Mouse (Mus musculus) natural killer cell, adult 2 months (primary cell): ENCODE results near the gene Smim13.
"Not testable (repeated sequence)": the region's sequence is repeated elsewhere in the genome, so short reads cannot be mapped to it uniquely, and the experiment has no call there.

Experiments
- DNase-seq, 2 experiments: peaks; one replicate each; pipeline ENCODE4 v3.0.0; 2022; ENCODE audit warnings: low spot score in 2 of 2

Gene Smim13

DNA sequence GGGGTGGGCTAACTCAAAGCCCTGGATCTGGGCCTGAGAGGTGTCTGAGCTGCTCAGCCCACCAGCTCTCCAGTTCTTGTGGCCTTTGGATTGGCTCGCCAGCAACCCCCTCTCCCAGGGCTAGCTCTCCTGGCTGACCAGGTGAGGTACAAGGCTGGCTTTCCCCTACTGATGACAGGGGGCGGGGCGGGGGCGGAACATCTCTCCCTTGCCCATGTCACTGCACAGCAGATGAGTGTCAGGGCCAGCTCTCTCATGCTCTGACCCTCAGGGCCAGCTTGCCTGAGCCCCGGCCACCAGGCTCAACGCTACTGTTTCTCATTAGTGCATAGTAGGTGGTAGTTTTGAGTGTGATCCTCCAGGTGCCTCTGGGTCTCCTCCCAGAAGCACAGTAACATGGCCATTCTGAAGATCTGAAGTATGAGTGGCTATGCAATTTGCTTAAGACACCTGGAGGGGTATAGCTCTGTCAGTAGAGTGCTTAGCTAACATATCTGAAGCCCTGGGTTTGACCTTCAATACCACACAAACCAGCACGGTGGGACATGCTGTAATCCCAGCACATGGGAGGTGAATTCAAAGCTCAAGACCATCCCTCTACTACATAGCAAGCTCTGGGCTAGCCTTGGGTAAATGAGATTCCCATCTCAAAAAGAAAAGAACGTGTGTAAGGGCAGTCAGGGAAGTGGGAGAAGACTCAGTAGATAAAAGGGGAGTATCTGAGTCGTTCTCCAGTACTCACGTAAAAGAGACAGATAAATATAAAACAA is 11.4 kb upstream of the Smim13 start:
- no peak for DNase-seq

DNA sequence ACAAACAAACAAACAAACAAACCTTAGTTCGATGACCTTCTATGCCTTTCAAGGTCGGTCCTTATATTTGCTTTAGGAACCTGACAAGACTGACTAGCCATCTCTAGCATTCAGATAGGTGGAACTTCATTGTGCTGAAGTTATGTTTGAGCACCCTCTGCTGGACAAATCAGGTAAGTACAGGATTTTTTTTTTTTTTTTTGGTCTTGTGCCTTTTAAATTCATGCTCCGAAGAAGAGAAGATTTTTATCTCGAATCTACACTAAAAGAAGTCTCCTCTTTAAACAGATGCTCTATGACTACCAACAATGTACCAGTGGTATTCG is 10.9 kb upstream of the Smim13 start:
- peak in 1 of 2 experiments; percentile 21 for DNase-seq

DNA sequence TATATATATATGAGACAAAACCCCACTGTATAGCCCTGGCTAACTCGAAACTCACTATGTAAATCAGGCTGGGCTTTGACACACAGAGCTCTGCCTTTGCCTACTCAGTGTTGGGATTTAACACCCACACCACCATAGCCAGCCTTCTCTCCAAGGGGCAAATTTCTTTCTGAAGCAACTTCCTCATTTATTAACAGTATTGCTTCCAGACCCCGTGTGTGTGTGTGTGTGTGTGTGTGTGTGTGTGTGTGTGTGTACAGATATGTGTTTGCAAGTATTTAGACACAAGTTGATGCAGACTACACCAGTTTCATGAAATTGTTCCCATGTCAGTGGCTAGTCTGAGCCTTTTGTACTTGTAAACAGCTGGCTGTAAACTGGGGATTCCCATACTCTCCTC is 8.1 kb upstream of the Smim13 start:
- DNase-seq = no peak

GRCm38 (mm10) chr13:41244306-41244830 is 5.3 kb upstream of the Smim13 start:
- no peak for DNase-seq

- no peak for DNase-seq
Measured at GRCm38 (mm10) chr13:41248751-41249520, 708 bp upstream of the Smim13 start.

- DNase-seq = peak in 1 of 2 experiments; percentile 14
Measured at GRCm38 (mm10) chr13:41250318-41250981, 806 bp downstream of the Smim13 start.

DNA sequence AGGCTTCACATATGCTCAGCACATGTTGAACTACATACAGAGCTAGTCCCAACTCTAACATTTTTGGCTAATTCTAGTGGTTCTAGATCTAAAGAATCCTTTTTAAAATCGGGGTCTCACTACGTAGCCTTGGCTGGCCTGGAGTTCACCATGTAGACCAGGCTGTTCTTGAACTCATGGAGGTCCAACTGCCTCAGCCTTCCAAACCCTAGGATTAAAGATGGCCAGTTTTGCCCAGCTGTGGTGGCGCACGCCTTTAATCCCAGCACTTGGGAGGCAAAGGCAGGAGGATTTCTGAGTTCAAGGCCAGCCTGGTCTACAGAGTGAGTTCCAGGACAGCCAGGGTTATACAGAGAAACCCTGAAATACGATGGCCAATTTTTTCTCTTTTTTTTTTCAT is 1.6 kb downstream of the Smim13 start:
- DNase-seq = not testable (repeated sequence)

DNA sequence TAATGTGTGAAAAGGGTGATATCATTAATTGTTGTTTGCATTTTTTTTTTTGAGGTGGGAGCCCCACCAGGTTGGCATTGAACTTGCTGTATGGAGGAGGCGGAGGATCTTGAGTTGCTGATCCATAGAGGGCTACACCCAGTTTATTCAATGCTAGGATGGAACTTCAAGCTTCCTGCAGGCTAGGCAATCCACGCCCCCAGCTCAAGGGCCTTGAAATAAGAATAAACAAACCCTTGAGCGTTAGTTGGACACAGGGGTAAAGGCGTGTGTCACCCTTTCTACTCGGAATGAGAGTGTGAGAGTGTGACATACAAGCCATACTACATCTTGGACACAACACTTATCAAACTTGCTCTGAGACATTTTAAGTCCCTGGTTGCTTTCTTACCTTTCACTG is 2.0 kb downstream of the Smim13 start:
- DNase-seq = no peak

DNA sequence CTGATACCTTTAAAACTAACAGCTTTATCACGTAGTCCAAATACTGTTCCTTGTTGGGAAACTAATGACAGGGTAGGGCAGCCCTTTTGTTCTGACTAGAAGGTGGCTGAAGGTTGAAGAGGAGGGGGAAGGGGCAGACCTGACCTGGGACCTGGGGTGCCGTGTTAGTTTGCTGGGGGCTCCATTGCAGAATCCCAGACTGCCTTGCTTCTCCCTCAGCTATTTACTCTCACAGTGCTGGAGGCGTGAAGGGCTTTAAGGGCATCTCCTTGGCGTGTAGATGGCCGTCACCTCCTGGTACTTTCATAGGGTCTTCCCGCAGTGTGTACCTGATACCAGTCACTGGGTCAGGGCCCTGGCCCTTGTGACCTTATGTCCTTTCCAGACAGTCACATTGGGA is 2.5 kb downstream of the Smim13 start:
- no peak for DNase-seq

- no peak for DNase-seq
Measured at GRCm38 (mm10) chr13:41252736-41253135, 3.1 kb downstream of the Smim13 start.

DNA sequence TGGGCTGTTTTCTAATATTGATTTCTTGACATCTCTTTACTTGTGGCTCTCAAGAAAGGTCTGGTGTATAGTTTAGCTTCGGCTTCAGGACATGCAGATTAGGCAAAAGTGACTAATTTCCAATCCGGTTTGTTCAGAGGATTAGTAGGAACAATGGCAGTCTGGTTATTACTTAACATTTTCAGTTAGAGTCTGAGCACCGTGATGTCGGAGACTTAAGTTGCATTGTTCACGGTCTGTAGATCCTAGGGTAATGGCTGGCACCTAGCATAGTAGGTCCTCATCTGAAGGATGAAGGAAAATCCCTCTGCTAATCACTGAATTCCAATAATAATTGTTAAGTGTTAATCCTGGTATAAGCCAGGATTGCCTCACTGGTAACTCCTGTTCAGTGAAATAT is 6.5 kb downstream of the Smim13 start:
- no peak for DNase-seq

- DNase-seq = no peak
Measured at GRCm38 (mm10) chr13:41256962-41257361, 7.3 kb downstream of the Smim13 start.

DNA sequence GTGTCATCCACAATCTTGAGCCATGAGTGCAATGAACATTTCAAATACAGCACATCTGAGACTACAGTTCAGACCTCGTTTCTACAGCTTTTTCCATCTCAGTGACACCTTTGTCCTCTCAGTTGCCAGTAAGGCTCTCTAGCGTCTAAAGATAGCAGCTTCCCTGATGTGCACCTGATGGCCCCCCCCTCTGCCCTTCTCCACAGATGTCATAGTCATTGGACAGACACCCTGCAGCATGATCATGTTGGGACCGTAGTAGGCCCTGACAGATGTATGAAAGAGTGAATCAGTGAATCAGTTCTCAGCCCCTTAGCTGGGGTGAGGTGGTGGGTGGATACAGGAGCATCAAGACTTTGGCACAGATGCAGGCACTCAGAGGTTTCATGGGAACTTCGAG is 8.2 kb downstream of the Smim13 start:
- DNase-seq = no peak

DNA sequence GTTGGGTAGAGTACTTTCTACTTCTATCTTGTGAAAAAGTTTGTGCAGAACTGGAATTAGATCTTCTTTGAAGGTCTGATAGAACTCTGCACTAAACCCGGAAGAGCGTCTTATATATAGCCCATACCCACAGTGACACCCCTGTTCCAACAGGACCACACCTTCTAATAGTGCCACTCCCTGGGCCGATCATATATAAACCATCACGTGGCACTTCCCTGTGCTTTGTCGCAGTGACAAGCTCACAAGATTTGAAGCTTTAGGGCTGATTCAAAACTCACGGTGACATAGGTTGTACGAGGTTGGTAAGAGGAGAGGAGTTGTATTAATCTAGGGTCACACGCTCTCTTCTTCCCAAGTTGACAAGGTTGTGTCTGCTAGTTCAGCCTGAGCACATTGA is 12.0 kb downstream of the Smim13 start:
- not testable (repeated sequence) for DNase-seq

DNA sequence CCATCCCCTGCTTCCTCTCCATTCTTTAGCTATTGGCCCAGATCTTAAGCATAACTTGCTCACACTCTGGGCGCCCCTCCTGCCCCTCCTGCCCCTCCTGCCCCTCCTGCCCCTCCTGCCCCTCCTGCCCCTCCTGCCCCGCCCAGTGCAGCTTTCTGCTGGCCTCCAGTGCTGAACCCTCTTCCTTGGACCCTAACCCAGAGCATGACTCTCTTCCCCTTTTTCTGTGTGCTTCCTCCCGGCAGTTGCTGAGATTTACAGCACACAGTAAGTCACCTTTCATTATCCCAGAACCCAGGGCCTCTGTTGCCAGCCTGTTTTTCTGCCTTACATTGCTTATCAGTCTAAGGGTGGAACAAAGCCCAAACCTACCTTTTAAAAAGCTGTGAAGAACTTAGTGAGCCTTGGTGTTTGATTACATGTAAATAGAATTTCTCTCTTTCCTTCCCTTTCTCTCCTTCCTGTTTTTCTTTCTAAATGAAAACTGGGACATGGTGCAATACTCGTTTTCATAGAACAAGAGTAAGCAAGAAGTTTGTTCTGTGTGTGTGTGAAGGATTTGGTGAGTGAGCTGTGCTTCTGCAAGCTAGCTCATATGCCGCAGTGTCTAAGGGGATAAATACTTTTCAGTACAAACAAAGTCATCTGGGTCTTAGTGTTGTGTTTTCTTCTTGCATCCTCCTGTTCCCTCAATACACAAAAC is 13.8 kb downstream of the Smim13 start:
- no peak for DNase-seq

- no peak for DNase-seq
Measured at GRCm38 (mm10) chr13:41267827-41268408, 18.3 kb downstream of the Smim13 start.

- DNase-seq = no peak
Measured at GRCm38 (mm10) chr13:41273927-41274650, 24.4 kb downstream of the Smim13 start, which contains the start of gene Gm17364. Gene Gm17364, minus strand, starts transcription at chr13:41273977.

GRCm38 (mm10) chr13:41280696-41281095 is 31.1 kb downstream of the Smim13 start:
- DNase-seq = no peak

- peak; percentile 35 to 61 for DNase-seq
Measured at GRCm38 (mm10) chr13:41283256-41283655, 33.6 kb downstream of the Smim13 start.

- DNase-seq = no peak
Measured at GRCm38 (mm10) chr13:41285448-41285847, 35.8 kb downstream of the Smim13 start.

GRCm38 (mm10) chr13:41286285-41286684 is 36.6 kb downstream of the Smim13 start:
- no peak for DNase-seq
